Mouse (Mus musculus) embryo, embryonic 9.5 days (tissue): ENCODE measurements at regions not wholly inside any gene's neighbourhood (a gene's known extent, or its start where the extent isn't known, plus 50 kb on each side); places are given as distances from the start of the nearest gene placed in this dataset.
A peak's percentile ranks its signal among the peaks of the same experiment; 100 is the strongest.

Experiments used
- DNase-seq: peaks from one replicate; pipeline ENCODE4 v3.0.0-alpha.2; 2017; ENCODE audit errors: extremely low spot score

DNA sequence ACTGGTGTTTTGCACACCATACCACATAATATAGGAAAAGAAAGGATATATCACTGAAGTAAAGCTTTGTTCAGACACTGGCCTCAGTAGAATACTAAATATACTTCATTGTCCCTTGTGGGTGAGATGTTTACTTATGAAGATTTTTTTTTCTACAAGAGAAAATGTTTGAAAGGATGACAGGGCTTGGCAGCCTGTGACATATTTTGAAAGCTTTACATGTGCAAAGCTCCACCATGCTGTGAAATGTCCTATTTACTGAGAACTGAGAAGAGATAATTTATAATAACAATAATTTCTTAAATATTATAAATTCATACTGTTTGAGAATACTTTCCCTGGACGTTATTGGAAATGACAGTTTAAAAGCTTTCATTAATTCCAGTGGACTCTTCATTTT lies 395.3 kb downstream of the Ccdc50 start:
- no peak for DNase-seq

DNA sequence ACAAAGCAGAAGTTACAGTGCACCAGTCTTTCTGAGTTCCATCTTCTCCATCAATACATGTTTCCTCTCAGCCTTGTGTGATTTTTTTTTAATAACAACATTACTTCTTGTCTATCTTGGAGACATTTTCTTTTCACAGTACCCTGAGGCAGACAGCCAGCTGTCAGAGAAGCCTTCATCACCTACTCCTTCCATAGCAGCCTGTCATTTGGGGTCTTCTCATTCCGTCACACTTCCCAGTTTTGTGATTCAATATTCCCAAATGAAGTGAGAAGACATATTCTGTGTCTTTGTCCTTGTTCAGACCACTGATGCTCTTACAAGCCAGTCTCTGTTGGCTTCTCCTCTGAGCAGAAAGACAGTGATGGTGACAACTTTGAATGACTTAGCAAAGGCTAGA lies 404.7 kb downstream of the Ccdc50 start:
- DNase-seq, result no peak

DNA sequence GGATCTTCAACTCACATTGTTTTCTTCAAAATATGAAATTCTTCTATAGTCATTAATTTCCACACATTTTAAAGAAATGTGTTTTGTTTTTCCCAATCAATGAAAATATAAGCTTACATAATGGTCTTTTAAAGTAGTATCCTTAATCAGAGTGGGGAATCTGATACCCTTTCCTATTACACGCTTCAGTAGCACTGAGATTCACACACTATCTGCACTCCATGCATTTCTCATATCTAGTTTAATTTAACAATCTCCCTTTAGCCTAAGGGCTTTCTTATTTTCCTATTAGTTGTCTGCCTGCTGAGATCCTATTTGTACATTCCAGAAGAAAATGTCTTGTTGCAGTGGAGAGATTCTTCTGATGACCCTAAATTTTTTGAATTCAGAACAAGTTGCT lies 406.2 kb downstream of the Ccdc50 start:
- DNase-seq, result no peak

DNA sequence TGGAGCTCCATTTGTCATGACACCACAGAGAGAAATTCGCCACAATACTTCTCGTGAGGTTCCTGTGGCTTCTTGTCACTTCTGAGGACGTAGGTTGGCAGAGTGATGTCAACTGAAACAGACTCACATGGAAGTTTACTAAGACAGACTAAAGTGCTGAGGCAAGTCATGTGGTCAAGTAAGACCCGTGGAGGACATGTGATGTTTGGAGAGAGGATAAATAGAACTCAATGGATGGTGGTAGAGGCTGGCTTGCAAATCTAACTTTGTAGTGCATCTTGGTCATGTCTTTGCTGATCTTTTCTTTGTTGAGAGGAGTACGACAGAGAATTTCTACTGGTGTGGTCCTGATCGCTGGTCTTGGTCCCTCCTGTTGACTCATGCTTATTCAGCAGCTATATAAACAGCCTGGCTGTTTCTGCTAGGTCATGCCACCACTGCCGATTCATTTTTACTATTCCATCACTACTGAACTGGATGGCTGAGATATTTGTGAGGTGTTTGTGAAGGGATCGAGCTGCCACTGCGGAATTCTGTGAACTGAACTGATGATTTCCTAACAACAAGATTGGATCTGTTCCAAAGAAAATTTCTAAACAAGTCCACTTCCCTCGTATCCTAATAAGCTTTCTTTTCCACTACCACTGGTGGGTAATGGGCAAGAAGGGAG lies 407.6 kb downstream of the Ccdc50 start:
- no peak for DNase-seq

DNA sequence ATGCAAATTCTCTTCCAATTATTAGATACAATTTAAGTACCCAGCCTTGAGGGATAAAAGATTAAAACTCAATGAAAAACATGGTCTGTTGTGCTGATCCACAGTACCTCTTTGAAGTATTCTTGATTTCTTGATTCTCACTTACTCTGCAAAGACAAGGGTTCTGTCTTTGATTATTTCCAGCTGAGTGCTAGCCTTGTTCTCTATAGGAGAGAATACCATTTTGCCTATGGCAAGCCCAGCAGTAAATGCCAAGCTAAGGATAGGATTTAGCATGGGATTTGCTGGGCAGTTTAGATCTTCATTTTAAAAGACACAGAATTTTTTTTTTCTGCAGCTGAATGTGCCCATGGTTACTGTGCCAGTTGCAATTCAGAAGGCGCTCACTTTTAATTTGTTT lies 425.8 kb downstream of the Ccdc50 start:
- peak; percentile 10 for DNase-seq
